Mouse (Mus musculus): ENCODE data around the gene Mgll.

GRCm38 (mm10) chr6:88840211-88840610, 116.0 kb downstream of the Mgll start:
- TF ChIP-seq CTCF (conservative IDR thresholded peaks at IDR 0.05; ENCODE audit: low read length) (no peak), NANOG (IDR thresholded peaks at IDR 0.05; ENCODE audit: borderline replicate concordance, low read length) (no peak), POU5F1 (IDR thresholded peaks at IDR 0.05; ENCODE audit: borderline replicate concordance, low read length) (no peak)
